In genomic region chr12:102645911-102646585, GRCm38 (mm10) we compare ENCODE assay signal across 19 mouse cellular contexts. TPM values are rescaled to one million over a fixed set of nuclear protein-coding genes. Genes with fewer than 3 reads are reported as not detected.
DNase-seq lines count a peak whose midpoint lies in the region; ATAC-seq and TF ChIP-seq lines count a peak whose summit lies in the region.
"Had no signal": no experiment of that assay in that cellular context is flagged by ENCODE, and none has a peak within 500 bp of the region (broad histone marks: within the 10 kb centered on the region; RNA-seq: fewer than 3 reads in every experiment).

No protein-coding gene starts in this region.

- no peak for TF ChIP-seq RAD21 in CH12.LX (IDR thresholded peaks at IDR 0.05; ENCODE audit: low read depth, low read length)

- H3K79me2 ChIP-seq in CH12.LX (replicated peaks; ENCODE audit: control insufficient read depth, extremely low read depth, insufficient read depth, poor library complexity, severe bottlenecking), result peaks cover 5% of the 10 kb centered on the region; the same call in 1 of the 2 replicates

- no peaks in the 10 kb centered on the region for H3K36me3 ChIP-seq in kidney, embryonic 15.5 days
- H3K36me3 ChIP-seq in CH12.LX (replicated peaks in 1 of 2; ENCODE audit: control insufficient read depth in 1 of 2, insufficient read depth in 1 of 2, low read length in 1 of 2), result peaks cover 0 to 21% of the 10 kb centered on the region in 2 experiments
- H3K36me3 ChIP-seq in megakaryocyte, embryonic 14.5 days (replicated peaks; ENCODE audit: low read length), result peaks cover 4% of the 10 kb centered on the region
- H3K36me3 ChIP-seq: heart, embryonic 10.5 days; hindbrain, embryonic 12.5 days; midbrain, embryonic 15.5 days; neural tube, embryonic 12.5 days had no signal

- peaks cover 79% of the 10 kb centered on the region for H3K4me1 ChIP-seq in kidney, embryonic 15.5 days
- peaks cover 46 to 90% of the 10 kb centered on the region in 2 experiments for H3K4me1 ChIP-seq in CH12.LX (ENCODE audit: control insufficient read depth in 1 of 2, insufficient read depth in 2 of 2)
- H3K4me1 ChIP-seq in megakaryocyte, embryonic 14.5 days, result peaks cover 79% of the 10 kb centered on the region
- H3K4me1 ChIP-seq: midbrain, embryonic 15.5 days had no signal

- ATAC-seq in kidney, embryonic 15.5 days (replicated peaks; ENCODE audit: low FRiP score), result no peak
- ATAC-seq in common myeloid progenitor, adult 5-6 weeks (replicated peaks; ENCODE audit: low read depth, poor library complexity, severe bottlenecking), result peak; percentile 44
- ATAC-seq: CD4-positive, CD25-positive, alpha-beta regulatory T cell, adult 4 months; midbrain, embryonic 15.5 days had no signal

- in situ Hi-C loops in CH12.LX (cut with MboI; ENCODE audit: low pct_ligation_motif_present, low pct_unique_long_range_greater_than_20kb, low sequenced_read_pairs), result loop anchor here (10.0 kb wide), 1 partner anchor 49 kb away; no protein-coding TSS in a partner anchor

- H3K27ac ChIP-seq in kidney, embryonic 15.5 days, result peak overlapping the region; percentile 93
- peak overlapping the region; percentile 41 for H3K27ac ChIP-seq in CH12.LX (ENCODE audit: insufficient read depth, low read depth)
- H3K27ac ChIP-seq: heart, embryonic 10.5 days; hindbrain, embryonic 12.5 days; midbrain, embryonic 15.5 days; neural tube, embryonic 12.5 days had no signal

- TF ChIP-seq EP300 in CH12.LX (IDR thresholded peaks at IDR 0.05; ENCODE audit: low read length), result no peak

- H3K9me3 ChIP-seq in kidney, embryonic 15.5 days (replicated peaks), result no peaks in the 10 kb centered on the region
- H3K9me3 ChIP-seq in CH12.LX (replicated peaks; ENCODE audit: low read length), result no peaks in the 10 kb centered on the region
- no peaks in the 10 kb centered on the region for H3K9me3 ChIP-seq in megakaryocyte, embryonic 14.5 days
- H3K9me3 ChIP-seq: heart, embryonic 10.5 days; hindbrain, embryonic 12.5 days; midbrain, embryonic 15.5 days; neural tube, embryonic 12.5 days had no signal

- whole genome bisulfite sequencing in kidney, embryonic 15.5 days, result 85% methylated on average over 6 of the region's 6 CpGs

- no peak overlapping the region for H3K4me2 ChIP-seq in kidney, embryonic 15.5 days
- peak overlapping the region; percentile 69 for H3K4me2 ChIP-seq in CH12.LX (ENCODE audit: insufficient read depth, low read depth, poor library complexity, severe bottlenecking)
- H3K4me2 ChIP-seq: hindbrain, embryonic 12.5 days; lung, embryonic 14.5 days; midbrain, embryonic 15.5 days; neural tube, embryonic 12.5 days had no signal

- dilution Hi-C loops in CH12.LX (cut with MboI; ENCODE audit: extremely low pct_ligation_motif_present, extremely low pct_unique_long_range_greater_than_20kb, low sequenced_read_pairs), result no loop called here

- no peak overlapping the region for H3K4me3 ChIP-seq in kidney, embryonic 15.5 days (replicated peaks)
- H3K4me3 ChIP-seq in CH12.LX (replicated peaks in 1 of 3; ENCODE audit: low read depth in 2 of 3, low read length in 2 of 3, poor library complexity in 1 of 3), result no peak overlapping the region
- H3K4me3 ChIP-seq in megakaryocyte, embryonic 14.5 days (replicated peaks), result peak overlapping the region; percentile 88
- H3K4me3 ChIP-seq: erythroblast, embryonic 14.5 days; heart, embryonic 10.5 days; hindbrain, embryonic 12.5 days; midbrain, embryonic 15.5 days; neural tube, embryonic 12.5 days had no signal

- no peaks in the 10 kb centered on the region for H3K27me3 ChIP-seq in kidney, embryonic 15.5 days
- no peaks in the 10 kb centered on the region for H3K27me3 ChIP-seq in CH12.LX (replicated peaks)
- no peaks in the 10 kb centered on the region for H3K27me3 ChIP-seq in megakaryocyte, embryonic 14.5 days (replicated peaks)
- H3K27me3 ChIP-seq: hindbrain, embryonic 12.5 days; midbrain, embryonic 15.5 days; neural tube, embryonic 12.5 days had no signal

- H3K9ac ChIP-seq in kidney, embryonic 15.5 days, result no peak overlapping the region
- peak overlapping the region; percentile 8; the same call in 1 of the 2 replicates for H3K9ac ChIP-seq in CH12.LX (ENCODE audit: insufficient read depth, low read depth)
- H3K9ac ChIP-seq: hindbrain, embryonic 12.5 days; lung, embryonic 14.5 days; midbrain, embryonic 15.5 days; neural tube, embryonic 12.5 days had no signal

- no peak for TF ChIP-seq POLR2A in CH12.LX (IDR thresholded peaks at IDR 0.05; ENCODE audit: low read depth, low read length)

- DNase-seq in kidney, adult 8-10 months, result no peak
- DNase-seq in CH12.LX (ENCODE audit: extremely low read depth), result no peak
- DNase-seq in cerebellum, postnatal 25 days, result no peak
- no peak for DNase-seq in urinary bladder, postnatal 4 days (ENCODE audit: low spot score in 2 of 2)
- DNase-seq in lung, postnatal 36 days, result no peak
- DNase-seq: adrenal gland, adult 2 months; cerebellum, adult 2 months; left cerebral cortex, postnatal 4 days; lung, embryonic 14.5 days; thymus, postnatal 14 days had no signal

- no peak for TF ChIP-seq CTCF in CH12.LX (conservative IDR thresholded peaks at IDR 0.05 in 1 of 2, IDR thresholded peaks at IDR 0.05 in 1 of 2; ENCODE audit: low read depth in 2 of 2, low read length in 2 of 2)

TF ChIP-seq in CH12.LX, 34 proteins besides CTCF, POLR2A, EP300 and RAD21:
- TF ChIP-seq JUND (conservative IDR thresholded peaks at IDR 0.05; ENCODE audit: low read depth, low read length) (no peak), TCF12 (IDR thresholded peaks at IDR 0.05; ENCODE audit: low read depth, low read length) (peak; percentile 56), JUN (IDR thresholded peaks at IDR 0.05; ENCODE audit: insufficient read depth, low read depth, low read length) (no peak), NELFE (IDR thresholded peaks at IDR 0.05; ENCODE audit: low read depth, low read length) (0 out of 2 replicates have a peak, but pooled peaks have one; percentile 12), E2F4 (IDR thresholded peaks at IDR 0.05; ENCODE audit: insufficient replicate concordance, low read depth, low read length) (no peak), MAZ (IDR thresholded peaks at IDR 0.05; ENCODE audit: low read depth, low read length) (no peak), BHLHE40 (IDR thresholded peaks at IDR 0.05; ENCODE audit: low read depth, low read length) (0 out of 2 replicates have a peak, but pooled peaks have one; percentile 9), HCFC1 (IDR thresholded peaks at IDR 0.05; ENCODE audit: low read depth, low read length) (no peak), CHD2 (IDR thresholded peaks at IDR 0.05; ENCODE audit: low read length) (no peak), USF2 (conservative IDR thresholded peaks at IDR 0.05; ENCODE audit: low read depth, low read length) (no peak), IRF4 (IDR thresholded peaks at IDR 0.05; ENCODE audit: low read depth, low read length) (no peak), UBTF (IDR thresholded peaks at IDR 0.05; ENCODE audit: low read depth, low read length) (peak; percentile 44; the same call in 1 of the 2 replicates), SIN3A (IDR thresholded peaks at IDR 0.05; ENCODE audit: low read length) (no peak), ZC3H11A (IDR thresholded peaks at IDR 0.05; ENCODE audit: low read depth, low read length) (no peak), ZKSCAN1 (IDR thresholded peaks at IDR 0.05; ENCODE audit: borderline replicate concordance, low read depth, low read length) (no peak), GABPA (IDR thresholded peaks at IDR 0.05; ENCODE audit: insufficient replicate concordance, low read depth, low read length) (no peak)
TF ChIP-seq in CH12.LX: peak in this region for 4.

RNA-seq across cellular contexts. Expression of gene Itpk1, which starts 58.7 kb away (rescaled TPM):
- 18.9 and 20.8 TPM in 2 replicates for polyA plus RNA-seq in kidney, embryonic 15.5 days (2015; fragmentation: Nextera tagmentation; extraction: Ambion mirVana)
- total RNA-seq in CH12.LX (2012; rRNA removed) (16.0 and 19.2 TPM in 2 replicates), CH12.LX (2014; rRNA removed) (12.8 and 14.0 TPM in 2 replicates)
- 24.3 and 25.1 TPM in 2 replicates for polyA plus RNA-seq in CH12.LX (2012; ENCODE audit: insufficient read length, low read depth)
- total RNA-seq in common myeloid progenitor, adult 5-6 weeks (2017), result 9.4 and 12.0 TPM in 2 replicates
- 15.7 and 19.2 TPM in 2 replicates for polyA plus RNA-seq in megakaryocyte, embryonic 14.5 days (2012; ENCODE audit: insufficient read depth, low replicate concordance)
